Mouse (Mus musculus): ENCODE results near the gene Ppan. TPM values are rescaled to one million over a fixed set of nuclear protein-coding genes. Genes with fewer than 3 reads are reported as not detected.

The Ppan gene
- 74.6 and 77.5 TPM in 2 replicates for polyA plus RNA-seq (2015; fragmentation: Nextera tagmentation; extraction: Ambion mirVana)

DNA sequence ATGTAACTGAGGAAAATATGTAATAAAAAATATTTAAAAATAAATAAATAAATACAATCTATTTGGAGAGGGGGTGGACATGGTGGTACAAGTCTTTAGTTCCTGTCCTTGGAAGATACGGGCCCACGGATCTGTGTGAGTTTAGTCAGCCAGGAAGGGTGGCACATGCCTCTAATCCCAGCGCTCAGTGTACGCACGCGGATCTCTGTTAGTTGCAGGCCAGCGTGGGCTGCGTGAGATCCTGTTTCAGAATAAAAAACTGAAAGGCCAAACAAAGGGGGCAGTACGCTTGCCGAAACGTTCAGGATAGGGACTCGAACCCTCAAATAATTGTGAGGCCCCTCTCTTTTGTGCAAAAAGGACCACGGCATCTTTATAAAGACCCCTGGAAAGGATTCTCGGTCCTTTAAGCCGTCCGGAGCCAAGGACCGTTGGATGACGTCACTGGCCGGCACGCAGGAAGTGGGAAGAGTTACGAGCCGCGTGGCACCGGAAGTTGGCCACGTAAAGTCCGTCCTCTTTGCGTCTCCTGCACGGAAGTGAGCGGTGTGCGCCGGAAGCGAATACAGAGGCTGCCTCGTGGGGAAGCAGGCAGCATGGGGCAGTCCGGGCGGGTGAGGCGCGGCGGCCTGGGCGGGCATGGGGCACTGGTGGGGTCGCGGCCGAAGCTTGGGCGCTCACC lies at the start of gene Ppan:
Gene Ppan, plus strand, starts transcription at position 472 of the 682 bp plus-strand sequence.
- Histone ChIP-seq H3K4me1 (ENCODE audit: control insufficient read depth, insufficient read depth, low read length) (peaks cover 6% of the 10 kb centered on the region; the same call in 1 of the 2 replicates), H3K4me3 (replicated peaks; ENCODE audit: low read length) (peak within 1 kb of the TSS; percentile 87), H3K9me3 (replicated peaks; ENCODE audit: control insufficient read depth, low read length) (no peaks in the 10 kb centered on the region), H3K36me3 (ENCODE audit: control insufficient read depth, insufficient read depth, low read length) (peaks cover 30% of the 10 kb centered on the region), H3K27me3 (ENCODE audit: control insufficient read depth, insufficient read depth, low read length) (no peaks in the 10 kb centered on the region), H3K27ac (ENCODE audit: low read length) (peak within 1 kb of the TSS; percentile 94), H3K4me2 (ENCODE audit: low read depth, low read length) (peak within 1 kb of the TSS; percentile 83), H3K9ac (ENCODE audit: low read length) (peak within 1 kb of the TSS; percentile 90)
- WGBS, result under 1% methylated on average over 43 of the region's 43 CpGs
- peak; percentile 97 for ATAC-seq (ENCODE audit: insufficient read depth, low FRiP score)

DNA sequence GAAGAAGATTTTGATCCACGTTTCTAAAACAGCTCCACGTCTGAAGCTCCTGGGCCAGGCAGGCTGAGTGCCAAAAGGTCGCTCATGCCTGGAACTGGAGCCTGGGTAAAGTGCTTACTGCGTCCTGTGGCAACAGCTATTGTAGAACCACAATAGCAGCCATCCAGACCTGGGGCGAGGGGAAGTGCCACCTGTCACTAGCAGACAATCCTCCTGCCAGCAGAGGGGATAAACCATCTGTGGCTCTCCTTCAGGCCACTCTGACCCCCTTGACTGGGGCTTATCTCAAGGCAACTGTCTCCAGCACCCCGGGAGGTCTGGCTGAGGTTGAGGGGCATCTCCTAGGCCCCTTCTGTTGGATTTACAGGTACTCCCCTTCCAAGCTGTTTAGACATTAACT lies 49.0 kb upstream of the Ppan start:
- Histone ChIP-seq H3K9me3 (replicated peaks; ENCODE audit: control insufficient read depth, low read length) (no peaks in the 10 kb centered on the region), H3K4me1 (ENCODE audit: control insufficient read depth, insufficient read depth, low read length) (no peaks in the 10 kb centered on the region), H3K4me2 (ENCODE audit: low read depth, low read length) (no peak overlapping the region), H3K27me3 (ENCODE audit: control insufficient read depth, insufficient read depth, low read length) (no peaks in the 10 kb centered on the region), H3K27ac (ENCODE audit: low read length) (no peak overlapping the region), H3K4me3 (replicated peaks; ENCODE audit: low read length) (no peak overlapping the region), H3K9ac (ENCODE audit: low read length) (no peak overlapping the region), H3K36me3 (ENCODE audit: control insufficient read depth, insufficient read depth, low read length) (no peaks in the 10 kb centered on the region)
- ATAC-seq (ENCODE audit: insufficient read depth, low FRiP score), result no peak
- WGBS, result 60% methylated on average over 6 of the region's 6 CpGs

DNA sequence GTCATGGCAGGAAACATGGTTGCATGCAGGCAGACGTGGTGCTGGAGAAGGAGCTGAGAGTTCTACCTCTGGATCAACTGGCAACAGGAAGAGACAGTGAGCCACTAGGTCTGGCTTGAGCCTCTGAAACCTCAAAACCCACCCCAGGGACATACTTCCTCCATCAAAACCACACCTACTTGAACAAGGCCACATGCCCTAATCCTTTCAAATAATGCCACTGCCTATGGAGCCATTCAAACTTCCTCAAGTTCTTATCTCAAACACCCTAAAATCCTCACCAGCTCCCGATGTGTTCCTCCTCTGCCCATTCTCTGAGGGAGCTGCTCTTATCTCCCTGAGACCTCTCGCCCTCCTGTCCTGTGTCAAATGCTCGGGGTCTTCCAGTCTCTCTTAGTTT lies 45.8 kb upstream of the Ppan start:
- no peaks in the 10 kb centered on the region for H3K4me1 ChIP-seq (ENCODE audit: control insufficient read depth, insufficient read depth, low read length)
- no peak overlapping the region for H3K4me2 ChIP-seq (ENCODE audit: low read depth, low read length)
- H3K4me3 ChIP-seq (replicated peaks; ENCODE audit: low read length), result no peak overlapping the region
- H3K9ac ChIP-seq (ENCODE audit: low read length), result no peak overlapping the region
- H3K9me3 ChIP-seq (replicated peaks; ENCODE audit: control insufficient read depth, low read length), result no peaks in the 10 kb centered on the region
- no peak overlapping the region for H3K27ac ChIP-seq (ENCODE audit: low read length)
- no peaks in the 10 kb centered on the region for H3K27me3 ChIP-seq (ENCODE audit: control insufficient read depth, insufficient read depth, low read length)
- 38% methylated on average over 4 of the region's 4 CpGs for WGBS
- H3K36me3 ChIP-seq (ENCODE audit: control insufficient read depth, insufficient read depth, low read length), result no peaks in the 10 kb centered on the region
- no peak for ATAC-seq (ENCODE audit: insufficient read depth, low FRiP score)

DNA sequence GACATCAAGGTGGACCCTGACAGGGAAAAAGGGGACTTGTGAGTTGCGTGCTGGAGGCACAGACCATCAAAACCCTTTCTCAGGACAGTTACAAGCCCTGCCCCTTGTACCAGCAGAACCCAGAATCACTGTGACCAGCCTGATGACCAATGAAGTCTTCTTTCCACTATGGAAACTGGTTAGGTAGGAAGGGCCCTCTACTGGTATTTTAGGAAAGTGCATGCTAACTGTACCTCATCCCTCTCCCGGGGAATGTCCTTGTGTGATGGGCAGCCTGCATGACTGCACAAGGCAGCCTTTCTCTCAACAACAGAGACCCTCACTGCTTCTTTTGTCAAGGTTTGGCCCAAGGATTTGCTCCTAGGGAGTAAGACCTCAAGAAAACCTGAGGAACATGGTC lies 45.3 kb upstream of the Ppan start:
- WGBS, result 24% methylated on average over 2 of the region's 2 CpGs
- ATAC-seq (ENCODE audit: insufficient read depth, low FRiP score), result no peak
- Histone ChIP-seq H3K27ac (ENCODE audit: low read length) (no peak overlapping the region), H3K9ac (ENCODE audit: low read length) (no peak overlapping the region), H3K4me3 (replicated peaks; ENCODE audit: low read length) (no peak overlapping the region), H3K36me3 (ENCODE audit: control insufficient read depth, insufficient read depth, low read length) (no peaks in the 10 kb centered on the region), H3K27me3 (ENCODE audit: control insufficient read depth, insufficient read depth, low read length) (no peaks in the 10 kb centered on the region), H3K9me3 (replicated peaks; ENCODE audit: control insufficient read depth, low read length) (no peaks in the 10 kb centered on the region), H3K4me1 (ENCODE audit: control insufficient read depth, insufficient read depth, low read length) (no peaks in the 10 kb centered on the region), H3K4me2 (ENCODE audit: low read depth, low read length) (no peak overlapping the region)

DNA sequence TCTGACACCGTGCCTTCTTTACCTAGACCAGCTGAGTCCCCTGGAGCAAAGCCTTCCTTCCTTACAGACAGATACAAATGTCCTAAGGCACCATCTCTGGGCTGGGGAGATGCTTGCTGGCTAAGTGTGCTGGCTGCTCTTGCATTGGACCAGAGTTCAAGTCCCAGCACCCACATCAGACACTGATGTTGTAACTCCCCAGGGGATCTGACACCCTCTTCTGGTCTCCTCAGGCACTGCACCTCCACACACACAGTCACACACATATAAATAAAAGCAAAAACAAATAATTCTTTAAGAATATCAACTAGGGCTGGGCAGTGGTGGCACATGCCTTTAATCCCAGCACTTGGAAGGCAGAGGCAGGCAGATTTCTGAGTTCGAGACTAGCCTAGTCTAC lies 37.8 kb upstream of the Ppan start:
- H3K27ac ChIP-seq (ENCODE audit: low read length), result no peak overlapping the region
- no peaks in the 10 kb centered on the region for H3K4me1 ChIP-seq (ENCODE audit: control insufficient read depth, insufficient read depth, low read length)
- no peaks in the 10 kb centered on the region for H3K27me3 ChIP-seq (ENCODE audit: control insufficient read depth, insufficient read depth, low read length)
- no peak overlapping the region for H3K9ac ChIP-seq (ENCODE audit: low read length)
- ATAC-seq (ENCODE audit: insufficient read depth, low FRiP score), result no peak
- no peak overlapping the region for H3K4me2 ChIP-seq (ENCODE audit: low read depth, low read length)
- H3K9me3 ChIP-seq (replicated peaks; ENCODE audit: control insufficient read depth, low read length), result no peaks in the 10 kb centered on the region
- H3K4me3 ChIP-seq (replicated peaks; ENCODE audit: low read length), result no peak overlapping the region
- 81% methylated on average over 2 of the region's 2 CpGs for WGBS
- no peaks in the 10 kb centered on the region for H3K36me3 ChIP-seq (ENCODE audit: control insufficient read depth, insufficient read depth, low read length)

DNA sequence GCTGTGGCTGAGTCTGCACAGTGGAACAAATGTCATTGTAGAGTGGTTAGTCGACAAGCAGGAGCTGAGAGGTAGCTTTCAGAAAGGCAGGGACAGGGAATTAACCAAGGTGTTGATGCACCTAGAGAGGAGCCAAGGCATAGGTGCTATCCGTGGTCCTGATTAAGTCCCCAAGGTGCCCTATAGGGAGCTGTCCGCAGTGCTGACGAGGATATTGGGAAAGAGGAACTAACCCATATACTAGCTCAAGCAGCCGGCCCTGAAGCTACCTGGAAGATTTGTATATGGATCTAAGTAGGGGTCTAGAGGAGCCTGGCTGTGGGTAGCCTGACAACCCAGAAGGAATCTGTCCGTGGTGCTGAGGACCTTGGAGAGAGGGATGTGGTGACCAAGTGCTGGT lies 30.8 kb upstream of the Ppan start:
- ATAC-seq (ENCODE audit: insufficient read depth, low FRiP score), result 0 out of 2 replicates have a peak, but pooled peaks have one; percentile 17
- Histone ChIP-seq H3K4me2 (ENCODE audit: low read depth, low read length) (no peak overlapping the region), H3K4me1 (ENCODE audit: control insufficient read depth, insufficient read depth, low read length) (no peaks in the 10 kb centered on the region), H3K9ac (ENCODE audit: low read length) (no peak overlapping the region), H3K4me3 (replicated peaks; ENCODE audit: low read length) (no peak overlapping the region), H3K27me3 (ENCODE audit: control insufficient read depth, insufficient read depth, low read length) (no peaks in the 10 kb centered on the region), H3K36me3 (ENCODE audit: control insufficient read depth, insufficient read depth, low read length) (no peaks in the 10 kb centered on the region), H3K9me3 (replicated peaks; ENCODE audit: control insufficient read depth, low read length) (no peaks in the 10 kb centered on the region), H3K27ac (ENCODE audit: low read length) (no peak overlapping the region)
- 11% methylated on average over 6 of the region's 6 CpGs for WGBS

DNA sequence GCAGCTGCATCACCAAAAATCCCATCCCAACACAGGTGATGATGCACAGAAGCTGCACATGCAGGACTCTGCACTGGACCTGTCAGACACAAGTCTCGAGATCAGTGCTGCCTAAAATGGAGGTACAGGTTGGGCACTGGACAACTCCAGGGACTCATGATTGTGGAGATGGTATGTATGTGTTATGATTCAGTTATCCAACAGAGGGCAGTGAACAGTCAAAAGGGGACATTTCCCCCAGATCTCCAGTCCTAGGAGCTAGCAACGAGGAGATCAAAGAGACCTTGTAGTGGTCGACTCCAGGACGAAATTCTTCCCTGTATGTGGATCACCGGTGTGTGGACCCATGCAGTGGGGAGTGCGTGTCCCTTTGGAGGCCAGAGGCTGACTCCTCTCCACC lies 28.0 kb upstream of the Ppan start:
- Histone ChIP-seq H3K4me3 (replicated peaks; ENCODE audit: low read length) (no peak overlapping the region), H3K9me3 (replicated peaks; ENCODE audit: control insufficient read depth, low read length) (no peaks in the 10 kb centered on the region), H3K36me3 (ENCODE audit: control insufficient read depth, insufficient read depth, low read length) (no peaks in the 10 kb centered on the region), H3K27me3 (ENCODE audit: control insufficient read depth, insufficient read depth, low read length) (no peaks in the 10 kb centered on the region), H3K27ac (ENCODE audit: low read length) (no peak overlapping the region), H3K4me2 (ENCODE audit: low read depth, low read length) (no peak overlapping the region), H3K9ac (ENCODE audit: low read length) (no peak overlapping the region), H3K4me1 (ENCODE audit: control insufficient read depth, insufficient read depth, low read length) (no peaks in the 10 kb centered on the region)
- no peak for ATAC-seq (ENCODE audit: insufficient read depth, low FRiP score)
- 45% methylated on average over 6 of the region's 6 CpGs for WGBS

DNA sequence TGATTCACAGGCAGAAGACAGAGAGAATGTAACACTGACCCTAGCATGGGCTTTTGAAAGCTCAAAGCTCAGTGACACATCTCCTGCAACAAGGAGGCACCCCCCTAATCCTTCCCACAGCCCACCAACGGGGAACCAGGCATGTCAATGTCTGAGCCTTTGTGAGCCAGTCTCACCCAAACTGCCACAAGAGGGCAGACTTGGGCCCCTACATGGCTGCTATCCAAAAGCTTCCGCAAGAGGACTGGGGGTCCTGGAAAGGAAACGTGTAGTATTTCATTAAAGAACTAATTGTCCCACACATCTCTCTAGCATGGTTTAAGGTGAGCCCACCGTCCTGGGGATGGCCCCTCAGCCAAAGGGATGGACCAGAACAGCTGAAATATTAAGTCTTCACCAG lies 26.2 kb upstream of the Ppan start:
- ATAC-seq (ENCODE audit: insufficient read depth, low FRiP score), result no peak
- Histone ChIP-seq H3K4me3 (replicated peaks; ENCODE audit: low read length) (no peak overlapping the region), H3K9ac (ENCODE audit: low read length) (no peak overlapping the region), H3K27ac (ENCODE audit: low read length) (no peak overlapping the region), H3K27me3 (ENCODE audit: control insufficient read depth, insufficient read depth, low read length) (no peaks in the 10 kb centered on the region), H3K36me3 (ENCODE audit: control insufficient read depth, insufficient read depth, low read length) (no peaks in the 10 kb centered on the region), H3K4me2 (ENCODE audit: low read depth, low read length) (no peak overlapping the region), H3K9me3 (replicated peaks; ENCODE audit: control insufficient read depth, low read length) (no peaks in the 10 kb centered on the region), H3K4me1 (ENCODE audit: control insufficient read depth, insufficient read depth, low read length) (no peaks in the 10 kb centered on the region)
- WGBS, result 9% methylated on average over 4 of the region's 4 CpGs

DNA sequence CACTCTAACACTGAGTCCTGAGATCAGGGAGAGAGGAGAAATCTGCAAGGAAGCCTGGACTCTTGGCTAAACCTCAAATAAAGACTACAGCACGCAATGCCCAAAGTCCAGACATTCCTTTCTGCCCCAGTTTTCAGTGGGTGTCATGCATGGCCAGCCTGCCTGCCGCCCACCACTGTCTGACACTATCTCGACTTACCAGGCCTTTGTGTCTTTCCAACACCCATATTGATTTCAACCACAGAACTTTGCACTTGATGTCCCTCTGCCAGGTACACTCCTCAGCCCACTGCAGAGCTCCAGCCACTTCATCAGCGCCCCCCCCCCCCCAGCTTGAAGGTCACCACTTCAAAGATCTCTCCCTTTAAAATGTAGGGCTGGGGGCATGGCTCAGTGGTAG lies 25.8 kb upstream of the Ppan start:
- ATAC-seq (ENCODE audit: insufficient read depth, low FRiP score), result no peak
- 55% methylated on average over 4 of the region's 4 CpGs for WGBS
- Histone ChIP-seq H3K9ac (ENCODE audit: low read length) (no peak overlapping the region), H3K9me3 (replicated peaks; ENCODE audit: control insufficient read depth, low read length) (no peaks in the 10 kb centered on the region), H3K4me3 (replicated peaks; ENCODE audit: low read length) (no peak overlapping the region), H3K4me1 (ENCODE audit: control insufficient read depth, insufficient read depth, low read length) (no peaks in the 10 kb centered on the region), H3K36me3 (ENCODE audit: control insufficient read depth, insufficient read depth, low read length) (no peaks in the 10 kb centered on the region), H3K27me3 (ENCODE audit: control insufficient read depth, insufficient read depth, low read length) (no peaks in the 10 kb centered on the region), H3K4me2 (ENCODE audit: low read depth, low read length) (no peak overlapping the region), H3K27ac (ENCODE audit: low read length) (no peak overlapping the region)
